Mouse (Mus musculus) lung, adult 2 months (tissue): ENCODE results near the gene Casp1.

Experiments
- CTCF ChIP-seq: fragments of 200-500 bp; IDR thresholded peaks from 2 replicates; pipeline ENCODE4 v1.5.1; 2011; ENCODE audit warnings: mild to moderate bottlenecking, low read length, control low read depth; ENCODE audit not compliant: insufficient read depth
- POLR2A ChIP-seq: fragments of 200-500 bp; IDR thresholded peaks from 2 replicates; pipeline ENCODE4 v1.6.1; 2011; ENCODE audit warnings: low read depth, mild to moderate bottlenecking, control low read depth, low read length, borderline replicate concordance; ENCODE audit errors: extremely low read depth

- TF ChIP-seq CTCF (no peak), POLR2A (no peak)
These were observed 29.9 kb downstream of the Casp1 start for GRCm38 (mm10) chr9:5328204-5328603.
